Mouse (Mus musculus) limb, embryonic 11.5 days (tissue): ENCODE results near the gene Olfr1447. TPM values are rescaled to one million over a fixed set of nuclear protein-coding genes. Genes with fewer than 3 reads are reported as not detected.

Experiments used
- polyA plus RNA-seq: library from polyadenylated mRNA; unstranded; fragments of >200 nt; fragmentation: Nextera tagmentation; extraction: Ambion mirVana; gene quantifications from 2 replicates; pipeline ENCODE4 v1.2.1, GENCODE M21; 2014

Olfr1447 gene
- polyA plus RNA-seq, 1 experiment from 2014 or later: not detected

Other genes starting within 250 kb of the Olfr1447 start
- gene Olfr1442, start 233.3 kb downstream of the Olfr1447 start, polyA plus RNA-seq: not detected in 2 replicates
- gene Olfr1443, start 225.6 kb downstream of the Olfr1447 start, polyA plus RNA-seq: not detected in 2 replicates
- not detected in 2 replicates for gene Keg1, start 208.0 kb downstream of the Olfr1447 start, polyA plus RNA-seq
- 0.64 and 1.2 TPM in 2 replicates for gene Cntf, start 138.1 kb downstream of the Olfr1447 start, polyA plus RNA-seq
- 10.4 and 10.8 TPM in 2 replicates for gene Zfp91, start 107.6 kb downstream of the Olfr1447 start, polyA plus RNA-seq
- gene Lpxn, start 107.5 kb downstream of the Olfr1447 start, polyA plus RNA-seq: 0.58 and 1.4 TPM in 2 replicates
- gene Gm5244, start 57.1 kb downstream of the Olfr1447 start, polyA plus RNA-seq: not detected in 2 replicates
- gene Olfr1444, start 46.5 kb downstream of the Olfr1447 start, polyA plus RNA-seq: not detected in 2 replicates
- gene Olfr1445, start 19.9 kb downstream of the Olfr1447 start, polyA plus RNA-seq: not detected in 2 replicates
- not detected in 2 replicates for gene Olfr1446, start 10.2 kb downstream of the Olfr1447 start, polyA plus RNA-seq
- gene Olfr1448, start 20.7 kb upstream of the Olfr1447 start, polyA plus RNA-seq: not detected in 2 replicates
- gene Olfr1449, start 27.1 kb upstream of the Olfr1447 start, polyA plus RNA-seq: not detected in 2 replicates
- not detected in 2 replicates for gene Olfr1450, start 46.5 kb upstream of the Olfr1447 start, polyA plus RNA-seq
- not detected in 2 replicates for gene Olfr1451, start 91.3 kb upstream of the Olfr1447 start, polyA plus RNA-seq
- gene Olfr1453, start 124.6 kb upstream of the Olfr1447 start, polyA plus RNA-seq: not detected in 2 replicates
- not detected in 2 replicates for gene Olfr1454, start 156.9 kb upstream of the Olfr1447 start, polyA plus RNA-seq
- not detected in 2 replicates for gene Olfr1457, start 194.1 kb upstream of the Olfr1447 start, polyA plus RNA-seq
- gene Olfr1458, start 203.0 kb upstream of the Olfr1447 start, polyA plus RNA-seq: not detected in 2 replicates
- gene Olfr1459, start 245.8 kb upstream of the Olfr1447 start, polyA plus RNA-seq: not detected in 2 replicates